Mouse (Mus musculus) layer of hippocampus, adult 11-12 months (tissue): ENCODE results near the gene Tfap2a.

Experiments
- DNase-seq: peaks from one replicate; pipeline ENCODE4 v3.0.0; 2022; ENCODE audit warnings: low spot score

The Tfap2a gene

GRCm38 (mm10) chr13:40711661-40712525, 26.3 kb downstream of the Tfap2a start:
- no peak for DNase-seq

DNA sequence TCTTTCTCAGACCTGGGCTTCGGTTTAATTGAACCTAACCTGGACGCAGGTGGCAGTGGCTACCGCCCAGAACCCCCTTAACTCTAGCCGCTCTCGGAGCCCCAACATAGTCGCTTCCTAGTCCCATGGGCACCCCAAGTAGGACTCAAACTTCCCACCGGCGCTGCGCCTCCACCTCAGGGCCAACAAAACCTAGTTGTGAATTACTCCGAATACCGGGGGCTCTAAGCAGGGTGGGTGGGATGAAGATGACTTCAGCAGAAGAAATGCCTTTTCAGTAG, 28.2 kb downstream of the Tfap2a start:
- no peak for DNase-seq

DNA sequence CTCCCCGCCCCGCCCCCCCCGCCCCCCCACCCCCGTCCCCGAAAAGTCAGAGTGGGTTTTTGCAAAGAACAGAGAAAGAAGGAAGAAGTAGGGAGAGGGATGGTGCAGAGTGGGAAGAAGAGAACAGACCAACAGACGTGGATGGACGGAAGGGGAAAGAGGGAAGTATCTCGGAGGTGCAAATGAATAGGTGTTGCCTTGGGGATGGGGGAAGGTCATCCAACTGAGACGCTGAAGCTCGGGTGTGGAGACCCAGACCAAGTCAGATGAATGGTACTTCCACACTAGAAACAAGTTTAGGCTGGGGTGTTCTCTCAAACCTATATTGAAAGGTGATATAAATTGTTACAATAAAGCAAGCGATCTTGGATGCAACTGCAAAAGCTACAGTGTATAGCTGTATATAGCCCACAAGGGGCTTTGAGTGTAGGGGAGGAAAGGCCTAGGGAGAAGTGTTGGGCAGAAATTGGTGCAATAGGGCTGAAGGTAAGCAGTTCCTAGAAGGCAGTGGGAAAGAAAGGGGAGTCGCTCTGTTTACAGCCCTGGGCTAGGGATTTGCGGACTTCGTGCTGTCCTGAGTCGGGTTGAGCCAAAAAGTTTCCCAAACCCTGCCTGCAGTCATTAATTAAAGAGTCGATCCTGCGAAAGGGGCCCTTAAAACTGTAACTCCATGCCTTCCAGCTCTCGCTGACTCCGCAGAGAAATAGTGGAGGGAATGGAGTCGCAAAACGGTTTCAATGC, 28.7 kb downstream of the Tfap2a start:
- no peak for DNase-seq

DNA sequence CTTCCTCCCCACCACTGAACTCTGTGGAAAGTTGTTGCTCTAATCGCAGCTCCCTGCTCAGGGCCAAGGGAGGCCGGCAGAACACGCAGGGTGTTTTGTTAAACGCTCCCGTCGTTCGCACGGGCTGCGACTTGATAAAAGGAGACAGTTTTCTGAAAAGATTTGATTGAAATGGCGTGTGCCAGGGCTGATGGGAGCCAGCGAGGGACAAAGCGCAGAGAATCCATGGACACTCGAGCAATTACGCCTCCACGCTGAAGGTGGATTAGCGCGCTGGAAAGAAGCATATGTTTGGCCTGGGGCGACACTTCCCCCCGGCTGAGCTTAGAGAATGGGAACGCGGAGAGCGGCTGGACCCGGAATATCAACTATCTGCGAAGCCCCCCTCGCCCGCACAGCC, 29.3 kb downstream of the Tfap2a start:
- no peak for DNase-seq

DNA sequence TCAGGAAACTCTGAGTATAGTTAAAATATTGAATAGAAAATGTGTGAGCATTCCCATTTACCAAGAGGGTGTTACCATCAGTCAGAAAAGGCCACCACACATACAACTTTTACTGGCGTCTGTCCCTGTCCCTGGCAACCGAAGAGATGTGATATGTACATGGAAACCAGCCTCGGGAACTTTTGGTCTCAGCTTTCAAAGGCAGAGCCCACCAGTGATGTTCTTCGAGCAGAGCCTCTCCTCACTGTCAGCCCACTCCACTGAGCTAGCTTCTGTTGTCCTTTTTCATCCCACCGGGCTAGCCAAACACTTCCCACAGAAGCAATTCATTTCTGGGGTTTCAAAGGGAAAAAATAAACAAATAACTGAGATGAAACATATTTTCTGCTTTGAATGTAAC, 29.9 kb downstream of the Tfap2a start:
- no peak for DNase-seq

- DNase-seq: no peak
Measured at GRCm38 (mm10) chr13:40707646-40708045, 30.5 kb downstream of the Tfap2a start.

DNA sequence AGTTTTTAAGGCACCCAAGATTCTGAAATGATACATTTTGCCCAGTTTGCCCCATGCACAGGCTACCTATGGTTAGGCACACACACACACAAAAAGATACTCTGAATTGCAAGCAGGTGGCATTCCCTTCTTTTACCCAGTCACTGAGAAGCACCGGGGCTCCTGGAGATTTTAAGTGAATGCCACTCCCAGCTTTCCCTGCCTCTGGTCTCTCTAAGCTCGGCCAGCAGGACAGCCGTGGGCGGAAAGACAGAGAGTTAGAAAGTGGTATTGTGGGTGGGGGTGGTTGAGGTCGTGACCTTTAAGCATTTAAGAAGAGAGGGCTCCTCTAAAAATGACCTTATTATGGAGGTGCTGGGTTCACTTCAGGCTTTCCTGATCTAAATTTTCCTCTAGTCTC, 31.6 kb downstream of the Tfap2a start:
- no peak for DNase-seq

- DNase-seq: no peak
Measured at GRCm38 (mm10) chr13:40705821-40706425, 32.3 kb downstream of the Tfap2a start.

- no peak for DNase-seq
Measured at GRCm38 (mm10) chr13:40704864-40705455, 33.2 kb downstream of the Tfap2a start.

- DNase-seq: no peak
Measured at GRCm38 (mm10) chr13:40703982-40704501, 34.1 kb downstream of the Tfap2a start.

- DNase-seq: no peak
Measured at GRCm38 (mm10) chr13:40703123-40703797, 34.9 kb downstream of the Tfap2a start.

GRCm38 (mm10) chr13:40702361-40703122, 35.6 kb downstream of the Tfap2a start:
- DNase-seq: no peak

GRCm38 (mm10) chr13:40701691-40702090, 36.5 kb downstream of the Tfap2a start:
- no peak for DNase-seq

DNA sequence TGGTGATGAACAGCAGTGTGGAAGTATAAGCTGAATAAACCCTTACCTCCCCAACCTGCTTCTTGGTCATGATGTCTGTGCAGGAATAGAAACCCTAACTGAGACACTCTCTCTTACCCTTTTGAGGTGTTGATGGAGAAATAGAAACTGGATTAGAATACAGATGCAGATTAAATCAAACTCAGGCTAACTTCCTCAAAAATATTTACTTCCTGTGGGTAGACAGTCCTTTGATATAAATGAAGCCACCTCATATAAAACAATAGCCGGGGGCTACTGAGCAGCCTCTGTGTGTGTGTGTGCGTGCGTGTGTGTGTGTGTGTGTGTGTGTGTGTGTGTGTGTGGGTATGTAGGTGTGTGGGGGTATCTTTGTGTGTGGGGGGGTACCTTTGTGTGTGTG, 52.4 kb downstream of the Tfap2a start:
- no peak for DNase-seq

- DNase-seq: no peak
Measured at GRCm38 (mm10) chr13:40676730-40677129, 61.4 kb downstream of the Tfap2a start.
